Mouse (Mus musculus) thymus, postnatal 14 days (tissue): ENCODE data around the gene Alcam.
A peak's percentile ranks its signal among the peaks of the same experiment; 100 is the strongest.

Source experiments
- DNase-seq: peaks from one replicate; pipeline ENCODE4 v3.0.0; 2021

Alcam gene

GRCm38 (mm10) chr16:52453971-52454514, at the start of gene Alcam:
Alcam (minus strand) TSS chr16:52454074.
- peak; percentile 34 for DNase-seq

- no peak for DNase-seq
Observed at GRCm38 (mm10) chr16:52498757-52499335, 45.0 kb upstream of the Alcam start.

- DNase-seq = no peak
Observed at GRCm38 (mm10) chr16:52490542-52490941, 36.7 kb upstream of the Alcam start.

- DNase-seq = no peak
Observed at GRCm38 (mm10) chr16:52474235-52474634, 20.4 kb upstream of the Alcam start.

GRCm38 (mm10) chr16:52473089-52473488, 19.2 kb upstream of the Alcam start:
- no peak for DNase-seq

GRCm38 (mm10) chr16:52472635-52473034, 18.8 kb upstream of the Alcam start:
- DNase-seq = no peak

GRCm38 (mm10) chr16:52472059-52472458, 18.2 kb upstream of the Alcam start:
- no peak for DNase-seq

GRCm38 (mm10) chr16:52470881-52471280, 17.0 kb upstream of the Alcam start:
- no peak for DNase-seq

- DNase-seq = no peak
Observed at GRCm38 (mm10) chr16:52470226-52470625, 16.4 kb upstream of the Alcam start.

GRCm38 (mm10) chr16:52468426-52468825, 14.6 kb upstream of the Alcam start:
- DNase-seq = no peak

GRCm38 (mm10) chr16:52466770-52467169, 12.9 kb upstream of the Alcam start:
- DNase-seq = no peak

- DNase-seq = no peak
Observed at GRCm38 (mm10) chr16:52464597-52464996, 10.7 kb upstream of the Alcam start.

- peak; percentile 93 for DNase-seq
Observed at GRCm38 (mm10) chr16:52452862-52453715, 785 bp downstream of the Alcam start.

GRCm38 (mm10) chr16:52452477-52452831, 1.4 kb downstream of the Alcam start:
- DNase-seq = no peak

- peak; percentile 23 for DNase-seq
Observed at GRCm38 (mm10) chr16:52451786-52452476, 1.9 kb downstream of the Alcam start.

GRCm38 (mm10) chr16:52451101-52451785, 2.6 kb downstream of the Alcam start:
- DNase-seq = no peak

GRCm38 (mm10) chr16:52450245-52451100, 3.4 kb downstream of the Alcam start:
- peak; percentile 8 for DNase-seq

- DNase-seq = no peak
Observed at GRCm38 (mm10) chr16:52449889-52450244, 4.0 kb downstream of the Alcam start.

GRCm38 (mm10) chr16:52445984-52446383, 7.9 kb downstream of the Alcam start:
- no peak for DNase-seq

GRCm38 (mm10) chr16:52443635-52444505, 10.0 kb downstream of the Alcam start:
- DNase-seq = no peak

GRCm38 (mm10) chr16:52443055-52443454, 10.8 kb downstream of the Alcam start:
- no peak for DNase-seq
